Mouse (Mus musculus) CH12.LX (cell line): ENCODE results near the gene Slc9a2.

Experiments
- CTCF ChIP-seq, 2 experiments: IDR thresholded peaks in 1 of 2; conservative IDR thresholded peaks in 1 of 2; 2 replicates each; pipeline ENCODE4 v1.5.1; 2011 to 2012; ENCODE audit warnings: low read depth in 2 of 2, low read length in 2 of 2, improper control_type of control experiment in 1 of 2, inconsistent platforms in 1 of 2, mild to moderate bottlenecking in 1 of 2, moderate library complexity in 1 of 2
- ETS1 ChIP-seq: conservative IDR thresholded peaks from 2 replicates; pipeline ENCODE4 v1.6.1; 2012; ENCODE audit warnings: low read depth, mild to moderate bottlenecking, inconsistent platforms, low read length, improper control_type of control experiment, moderate library complexity
- GABPA ChIP-seq: IDR thresholded peaks from 2 replicates; pipeline ENCODE4 v1.6.1; 2012; ENCODE audit warnings: low read depth, low read length, improper control_type of control experiment, inconsistent platforms; ENCODE audit not compliant: insufficient replicate concordance
- HCFC1 ChIP-seq: IDR thresholded peaks from 2 replicates; pipeline ENCODE4 v1.6.1; 2012; ENCODE audit warnings: low read depth, mild to moderate bottlenecking, inconsistent platforms, low read length, improper control_type of control experiment
- MAFK ChIP-seq: IDR thresholded peaks from 2 replicates; pipeline ENCODE4 v1.6.1; 2011; ENCODE audit warnings: low read length, improper control_type of control experiment; ENCODE audit not compliant: insufficient replicate concordance
- MXI1 ChIP-seq: IDR thresholded peaks from 2 replicates; pipeline ENCODE4 v1.6.1; 2011; ENCODE audit warnings: mild to moderate bottlenecking, low read depth, low read length, improper control_type of control experiment
- NRF1 ChIP-seq: IDR thresholded peaks from 2 replicates; pipeline ENCODE4 v1.6.1; 2014; ENCODE audit warnings: low read depth, mild to moderate bottlenecking, inconsistent platforms, low read length, improper control_type of control experiment, moderate library complexity

GRCm38 (mm10) chr1:40632407-40633062 is 47.8 kb upstream of the Slc9a2 start:
- TF ChIP-seq NRF1 = no peak
- no peak for TF ChIP-seq CTCF (conservative IDR thresholded peaks at IDR 0.05 in 1 of 2, IDR thresholded peaks at IDR 0.05 in 1 of 2; ENCODE audit: low read depth in 2 of 2, low read length in 2 of 2)
- TF ChIP-seq ETS1 = no peak
- no peak for TF ChIP-seq GABPA
- no peak for TF ChIP-seq HCFC1
- TF ChIP-seq MXI1 = no peak
- TF ChIP-seq MAFK = no peak
